Mouse (Mus musculus): ENCODE results near the gene Sertad3. TPM values are rescaled to one million over a fixed set of nuclear protein-coding genes. Genes with fewer than 3 reads are reported as not detected.

Gene Sertad3
- polyA plus RNA-seq, 1 experiment from 2014 or later: 13.4 TPM

DNA sequence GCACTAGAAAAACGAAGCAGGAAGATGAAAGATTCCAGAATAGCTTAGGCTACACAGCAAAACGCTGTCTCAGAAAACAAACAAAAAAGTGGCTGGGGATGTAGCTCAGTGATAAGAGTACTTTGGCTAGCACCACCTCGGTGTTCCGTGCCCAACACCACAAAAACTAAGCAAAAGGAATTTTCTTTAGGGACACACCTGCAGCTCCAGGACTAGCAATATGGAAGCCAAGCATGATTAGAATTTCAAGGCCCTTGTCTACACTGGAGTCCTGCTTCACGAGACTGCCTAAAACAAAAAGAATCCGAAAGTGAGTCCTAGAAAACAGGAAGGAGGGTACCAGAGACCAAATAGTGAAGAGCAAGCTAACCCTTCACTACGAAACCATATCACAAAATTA lies 972 bp upstream of the Sertad3 start:
- ATAC-seq (ENCODE audit: low FRiP score): no peak
- Histone ChIP-seq H3K4me1 (replicated peaks) (peaks cover 11% of the 10 kb centered on the region), H3K27me3 (no peaks in the 10 kb centered on the region), H3K27ac (peak overlapping the region; percentile 86), H3K36me3 (peaks cover 11% of the 10 kb centered on the region; the same call in 1 of the 2 replicates), H3K4me3 (peak overlapping the region; percentile 56), H3K9ac (peak overlapping the region; percentile 35; the same call in 1 of the 2 replicates), H3K9me3 (no peaks in the 10 kb centered on the region), H3K4me2 (peak overlapping the region; percentile 69)
- WGBS: 46% methylated on average over 7 of the region's 7 CpGs

DNA sequence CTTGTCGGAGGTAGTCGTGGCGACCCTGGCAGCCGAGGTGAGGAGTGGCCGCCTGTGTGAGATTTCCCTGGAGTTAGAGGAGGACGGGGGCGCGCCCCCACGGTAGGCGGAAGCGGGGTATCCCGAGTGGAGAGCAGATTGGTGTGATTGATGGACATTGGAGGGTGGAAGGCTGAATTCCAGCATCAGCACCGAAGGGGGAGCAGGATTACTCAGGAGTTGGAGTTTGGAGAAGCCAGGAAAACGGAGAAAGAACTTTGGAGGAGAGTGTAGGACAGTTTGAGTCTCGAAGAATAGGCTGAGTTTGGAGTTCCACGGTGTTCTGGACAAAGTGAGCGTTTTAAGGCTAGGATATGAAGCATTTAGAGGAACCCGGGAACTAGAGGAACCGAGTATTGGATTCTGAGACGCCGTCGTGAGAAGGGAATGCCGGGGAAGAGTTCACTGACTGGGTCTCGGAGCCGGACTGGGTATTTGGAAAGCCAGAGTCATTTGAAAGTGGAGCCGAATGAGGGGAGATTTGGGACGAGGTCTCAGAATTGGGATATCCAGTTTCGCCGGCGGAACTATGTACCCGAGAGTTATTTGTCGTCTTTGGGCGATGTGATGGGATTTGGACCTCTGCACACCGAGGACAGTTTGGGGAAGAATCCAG lies 394 bp downstream of the Sertad3 start:
- Histone ChIP-seq H3K27ac (peak overlapping the region; percentile 86), H3K4me3 (peak overlapping the region; percentile 56), H3K4me1 (replicated peaks) (peaks cover 11% of the 10 kb centered on the region), H3K4me2 (peak overlapping the region; percentile 69), H3K36me3 (peaks cover 11% of the 10 kb centered on the region; the same call in 1 of the 2 replicates), H3K9me3 (no peaks in the 10 kb centered on the region), H3K9ac (peak overlapping the region; percentile 67), H3K27me3 (no peaks in the 10 kb centered on the region)
- under 1% methylated on average over 34 of the region's 34 CpGs for WGBS
- ATAC-seq (ENCODE audit: low FRiP score): 0 out of 2 replicates have a peak, but pooled peaks have one; percentile 1

DNA sequence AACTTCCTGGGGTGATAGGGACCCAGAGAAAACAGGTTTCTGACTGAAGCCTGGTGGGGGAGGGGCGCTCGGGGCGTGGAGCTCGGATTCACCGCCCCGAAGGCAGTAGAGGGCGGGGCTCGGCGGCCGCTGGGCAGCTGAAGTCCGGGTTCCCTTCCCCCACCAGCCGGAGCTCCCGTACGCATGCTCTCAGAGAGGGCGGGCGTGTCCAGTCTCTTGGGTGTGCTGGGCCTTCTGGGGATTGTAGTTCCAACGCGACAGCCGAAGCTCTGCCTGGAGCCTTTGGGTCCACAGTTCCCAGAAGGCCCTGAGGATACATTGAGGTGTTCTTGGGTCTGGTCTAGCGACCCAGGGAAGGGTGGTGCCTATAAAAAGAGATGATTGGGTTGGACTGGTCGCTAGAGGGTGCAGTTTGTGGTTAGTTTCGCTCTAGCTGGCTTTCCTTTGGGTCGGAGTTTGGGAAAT lies 954 bp downstream of the Sertad3 start:
- Histone ChIP-seq H3K27me3 (no peaks in the 10 kb centered on the region), H3K27ac (peak overlapping the region; percentile 86), H3K9me3 (no peaks in the 10 kb centered on the region), H3K4me1 (replicated peaks) (peaks cover 11% of the 10 kb centered on the region), H3K4me2 (peak overlapping the region; percentile 69), H3K9ac (peak overlapping the region; percentile 67), H3K4me3 (peak overlapping the region; percentile 56), H3K36me3 (peaks cover 11% of the 10 kb centered on the region; the same call in 1 of the 2 replicates)
- WGBS: under 1% methylated on average over 23 of the region's 23 CpGs
- ATAC-seq (ENCODE audit: low FRiP score): peak; percentile 90

DNA sequence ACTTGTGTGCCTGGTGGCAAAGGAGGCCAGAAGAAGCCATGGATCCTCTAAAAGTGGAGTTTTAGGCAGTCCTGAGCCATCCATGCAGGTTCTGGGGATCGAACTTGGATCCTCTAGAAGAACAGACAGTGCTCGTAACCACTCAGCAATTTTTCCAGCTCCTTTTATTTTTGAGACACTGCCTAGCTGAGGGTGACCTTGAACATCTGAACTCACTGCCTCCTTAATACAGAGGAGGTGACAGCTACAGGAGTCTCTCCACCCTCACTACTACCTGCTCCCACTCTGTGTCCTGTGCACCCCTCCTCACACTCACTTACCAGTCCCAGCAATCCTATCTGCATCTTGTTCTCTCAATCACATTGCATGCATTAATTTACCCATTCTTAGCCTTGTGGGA lies 2.0 kb downstream of the Sertad3 start:
- no peak overlapping the region for H3K27ac ChIP-seq
- WGBS: 95% methylated on average over 2 of the region's 2 CpGs
- H3K4me3 ChIP-seq: no peak overlapping the region
- no peak overlapping the region for H3K9ac ChIP-seq
- no peaks in the 10 kb centered on the region for H3K27me3 ChIP-seq
- peak overlapping the region; percentile 69 for H3K4me2 ChIP-seq
- peaks cover 11% of the 10 kb centered on the region; the same call in 1 of the 2 replicates for H3K36me3 ChIP-seq
- ATAC-seq (ENCODE audit: low FRiP score): no peak
- H3K4me1 ChIP-seq (replicated peaks): peaks cover 11% of the 10 kb centered on the region
- H3K9me3 ChIP-seq: no peaks in the 10 kb centered on the region

DNA sequence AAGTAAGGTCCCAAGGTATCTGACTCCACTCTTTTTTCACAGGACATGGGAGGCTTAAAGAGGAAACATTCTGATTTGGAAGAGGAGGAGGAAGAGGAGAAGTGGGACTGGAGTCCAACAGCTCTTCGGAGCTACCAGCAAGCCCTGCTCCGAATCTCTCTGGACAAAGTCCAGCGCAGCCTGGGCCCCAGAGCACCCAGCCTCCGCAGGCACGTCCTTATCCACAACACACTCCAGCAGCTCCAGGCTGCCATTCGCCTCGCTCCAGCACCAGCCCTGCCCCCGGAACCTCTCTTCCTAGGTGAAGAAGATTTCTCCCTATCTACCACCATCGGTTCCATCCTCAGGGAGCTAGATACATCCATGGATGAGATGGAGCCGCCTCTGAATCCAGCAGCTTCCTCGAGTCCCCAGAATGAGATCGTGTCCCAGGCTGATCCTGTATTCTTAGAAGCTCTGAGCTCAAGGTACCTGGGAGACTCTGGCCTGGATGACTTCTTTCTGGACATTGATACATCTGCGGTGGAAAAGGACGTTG lies 2.6 kb downstream of the Sertad3 start:
- ATAC-seq (ENCODE audit: low FRiP score): no peak
- Histone ChIP-seq H3K9me3 (no peaks in the 10 kb centered on the region), H3K4me3 (no peak overlapping the region), H3K9ac (0 out of 2 replicates have a peak overlapping the region, but pooled peaks have one; percentile 35), H3K36me3 (peaks cover 11% of the 10 kb centered on the region; the same call in 1 of the 2 replicates), H3K27me3 (no peaks in the 10 kb centered on the region), H3K4me2 (no peak overlapping the region), H3K27ac (no peak overlapping the region), H3K4me1 (replicated peaks) (peaks cover 13% of the 10 kb centered on the region)
- 97% methylated on average over 14 of the region's 14 CpGs for WGBS

DNA sequence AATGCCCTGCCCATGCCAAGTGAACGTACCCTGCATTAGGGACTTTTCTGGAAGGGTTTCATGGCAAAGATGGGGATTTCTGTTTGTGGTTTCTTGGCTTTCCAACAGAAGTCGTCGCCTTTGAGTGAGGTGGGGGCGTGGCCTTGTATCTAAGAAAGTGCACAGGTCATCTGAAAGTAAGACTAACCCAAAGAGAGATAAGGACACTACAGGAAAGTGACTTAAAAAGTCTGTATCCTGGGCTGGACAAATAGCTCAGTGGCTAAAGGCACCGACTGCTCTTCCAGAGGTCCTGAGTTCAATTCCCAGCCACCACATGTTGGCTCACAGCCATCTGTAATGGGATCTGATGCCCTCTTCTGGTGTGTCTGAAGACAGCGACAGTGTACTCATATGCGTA lies 5.0 kb downstream of the Sertad3 start:
- no peaks in the 10 kb centered on the region for H3K27me3 ChIP-seq
- H3K4me1 ChIP-seq (replicated peaks): peaks cover 17% of the 10 kb centered on the region
- no peak overlapping the region for H3K4me2 ChIP-seq
- H3K4me3 ChIP-seq: no peak overlapping the region
- no peak overlapping the region for H3K9ac ChIP-seq
- peaks cover 11% of the 10 kb centered on the region; the same call in 1 of the 2 replicates for H3K36me3 ChIP-seq
- no peaks in the 10 kb centered on the region for H3K9me3 ChIP-seq
- H3K27ac ChIP-seq: no peak overlapping the region
- WGBS: 86% methylated on average over 7 of the region's 7 CpGs
- ATAC-seq (ENCODE audit: low FRiP score): no peak

DNA sequence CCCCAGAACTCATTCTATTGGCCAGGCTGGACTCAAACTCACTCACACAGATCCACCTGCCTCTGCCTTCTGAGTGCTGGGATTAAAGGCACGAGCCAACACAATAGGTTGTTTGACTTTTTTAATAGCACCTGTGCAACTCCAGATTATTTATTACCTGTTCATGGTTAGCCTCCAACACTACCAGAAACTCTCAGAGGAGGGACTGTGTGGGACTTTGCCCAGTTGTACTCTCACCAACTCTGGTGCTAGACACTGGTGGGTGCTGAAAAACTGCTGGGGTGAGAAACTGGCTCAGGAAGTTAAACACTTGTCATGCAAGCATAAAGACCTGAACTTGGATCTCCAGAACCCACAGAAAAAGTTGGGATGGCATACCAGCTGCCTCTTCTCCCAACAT lies 6.2 kb downstream of the Sertad3 start:
- Histone ChIP-seq H3K27ac (no peak overlapping the region), H3K9me3 (no peaks in the 10 kb centered on the region), H3K9ac (no peak overlapping the region), H3K27me3 (no peaks in the 10 kb centered on the region), H3K36me3 (peaks cover 11% of the 10 kb centered on the region; the same call in 1 of the 2 replicates), H3K4me1 (replicated peaks) (peaks cover 17% of the 10 kb centered on the region), H3K4me2 (no peak overlapping the region), H3K4me3 (no peak overlapping the region)
- ATAC-seq (ENCODE audit: low FRiP score): no peak
- 95% methylated on average over 1 of the region's 1 CpGs for WGBS

DNA sequence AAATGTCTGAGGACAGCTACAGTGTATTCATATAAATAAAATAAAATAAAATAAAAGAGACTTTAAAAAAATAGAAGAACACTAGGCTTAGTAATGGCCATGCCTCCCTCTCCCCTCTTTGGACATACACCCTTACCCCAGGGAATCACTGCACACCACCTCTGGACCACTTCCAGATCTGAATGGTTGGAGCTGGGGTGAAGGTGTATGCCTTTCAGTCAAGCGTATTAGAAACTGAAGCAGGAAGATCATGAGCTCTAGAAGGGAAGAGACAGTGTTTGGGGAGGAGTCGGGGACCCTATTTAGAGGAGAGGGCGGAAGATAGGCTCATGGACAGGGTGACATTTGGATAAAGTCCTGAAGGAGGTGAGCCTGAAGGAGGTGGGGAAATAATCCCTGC lies 6.9 kb downstream of the Sertad3 start:
- no peaks in the 10 kb centered on the region for H3K9me3 ChIP-seq
- ATAC-seq (ENCODE audit: low FRiP score): no peak
- no peak overlapping the region for H3K4me3 ChIP-seq
- 0 out of 2 replicates have a peak overlapping the region, but pooled peaks have one; percentile 24 for H3K27ac ChIP-seq
- no peak overlapping the region for H3K4me2 ChIP-seq
- H3K4me1 ChIP-seq (replicated peaks): peaks cover 10% of the 10 kb centered on the region
- WGBS: 74% methylated on average over 3 of the region's 3 CpGs
- no peak overlapping the region for H3K9ac ChIP-seq
- H3K27me3 ChIP-seq: 0 out of 2 replicates have a peak, but pooled peaks cover 4% of the 10 kb centered on the region
- H3K36me3 ChIP-seq: peaks cover 11% of the 10 kb centered on the region; the same call in 1 of the 2 replicates

DNA sequence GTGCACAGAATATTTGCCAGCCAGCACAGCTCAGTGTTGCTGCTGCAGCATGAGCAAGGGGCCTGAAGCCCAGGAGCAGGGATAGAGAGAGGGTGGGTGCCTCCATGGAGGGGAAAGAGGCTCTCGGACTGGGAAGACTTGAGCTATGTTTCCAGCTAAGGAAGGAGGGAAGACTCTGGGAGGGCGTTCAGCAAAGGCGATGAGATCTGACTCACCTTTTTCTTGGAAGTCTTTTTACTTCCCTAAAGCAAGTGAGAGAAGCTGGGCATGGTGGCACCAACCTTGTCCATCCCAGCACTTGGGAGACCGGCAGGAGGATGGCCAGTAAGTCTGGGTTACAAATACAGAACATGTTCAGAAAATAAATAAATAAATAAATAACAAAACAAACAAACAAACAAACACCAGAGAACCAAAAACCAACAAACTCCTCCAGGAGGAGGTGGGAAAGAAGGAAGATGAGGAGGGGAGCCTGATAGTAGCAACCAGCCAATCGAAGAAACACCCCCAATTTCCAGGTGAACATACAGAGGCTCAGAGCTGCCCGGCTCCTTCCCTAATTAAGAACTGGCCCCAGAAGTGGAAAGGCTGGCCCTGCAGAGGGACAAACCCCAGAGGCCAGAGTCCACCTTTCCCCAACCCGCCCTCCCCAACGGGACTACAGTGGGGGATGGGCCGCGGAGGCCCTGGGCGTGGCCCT lies 7.5 kb downstream of the Sertad3 start:
- Histone ChIP-seq H3K36me3 (peaks cover 10% of the 10 kb centered on the region; the same call in 1 of the 2 replicates), H3K9me3 (no peaks in the 10 kb centered on the region), H3K9ac (peak overlapping the region; percentile 63), H3K4me1 (replicated peaks) (peaks cover 10% of the 10 kb centered on the region), H3K4me2 (peak overlapping the region; percentile 59), H3K4me3 (peak overlapping the region; percentile 29), H3K27me3 (0 out of 2 replicates have a peak, but pooled peaks cover 4% of the 10 kb centered on the region), H3K27ac (peak overlapping the region; percentile 60; the same call in 1 of the 2 replicates)
- no peak for ATAC-seq (ENCODE audit: low FRiP score)
- WGBS: 20% methylated on average over 11 of the region's 11 CpGs

DNA sequence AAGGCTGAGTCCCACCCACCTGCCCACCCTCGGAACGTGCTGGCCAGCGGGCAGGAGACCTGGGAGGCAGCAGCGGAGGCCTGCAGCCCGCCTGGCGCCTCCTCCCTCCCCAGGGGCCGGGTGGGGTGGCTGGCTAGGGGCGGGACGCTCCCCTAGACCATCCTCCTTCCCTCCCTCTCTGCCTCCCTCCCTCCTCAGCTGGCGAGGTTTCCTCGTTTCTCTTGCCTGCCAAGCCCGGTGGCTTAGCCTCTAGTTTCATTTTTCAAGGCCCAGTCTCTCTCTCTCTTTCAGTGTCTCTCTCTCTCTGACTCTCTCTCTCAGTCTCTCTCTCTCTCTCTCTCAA lies 8.0 kb downstream of the Sertad3 start:
- H3K27me3 ChIP-seq: 0 out of 2 replicates have a peak, but pooled peaks cover 4% of the 10 kb centered on the region
- H3K27ac ChIP-seq: peak overlapping the region; percentile 60; the same call in 1 of the 2 replicates
- WGBS: 0% methylated on average over 5 of the region's 12 CpGs
- no peaks in the 10 kb centered on the region for H3K9me3 ChIP-seq
- peak overlapping the region; percentile 29 for H3K4me3 ChIP-seq
- peaks cover 5% of the 10 kb centered on the region; the same call in 1 of the 2 replicates for H3K36me3 ChIP-seq
- H3K4me1 ChIP-seq (replicated peaks): peaks cover 14% of the 10 kb centered on the region
- H3K4me2 ChIP-seq: peak overlapping the region; percentile 59
- ATAC-seq (ENCODE audit: low FRiP score): peak; percentile 56; the same call in 1 of the 2 replicates
- peak overlapping the region; percentile 63 for H3K9ac ChIP-seq

DNA sequence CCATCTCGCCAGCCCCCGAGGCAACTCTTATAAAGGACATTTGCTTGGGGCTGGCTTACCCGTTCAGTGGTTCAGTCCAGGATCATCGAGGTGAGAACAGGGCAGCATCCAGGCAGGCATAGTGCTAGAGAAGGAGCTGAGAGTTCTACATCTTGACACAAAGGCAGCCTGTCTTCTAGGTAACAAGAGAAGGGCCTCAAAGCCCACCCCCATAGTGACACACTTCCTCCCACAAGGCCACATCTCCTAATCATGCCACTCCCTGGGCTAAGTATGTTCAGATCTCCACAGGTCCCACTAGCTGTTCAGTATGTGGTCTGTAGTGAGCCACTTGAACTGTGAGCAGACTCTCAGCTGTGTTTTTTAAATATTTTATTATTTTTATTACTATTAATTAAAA lies 10.3 kb downstream of the Sertad3 start:
- Histone ChIP-seq H3K9me3 (no peaks in the 10 kb centered on the region), H3K36me3 (no peaks in the 10 kb centered on the region), H3K4me2 (no peak overlapping the region), H3K9ac (no peak overlapping the region), H3K4me1 (replicated peaks) (peaks cover 23% of the 10 kb centered on the region), H3K27me3 (peaks cover 6% of the 10 kb centered on the region; the same call in 1 of the 2 replicates), H3K4me3 (no peak overlapping the region), H3K27ac (no peak overlapping the region)
- no peak for ATAC-seq (ENCODE audit: low FRiP score)
- WGBS: 86% methylated on average over 4 of the region's 4 CpGs
